Mouse (Mus musculus) myocyte (in vitro differentiated cells): ENCODE data around the gene Rnaset2b.
"Not testable (repeated sequence)": the region's sequence is repeated elsewhere in the genome, so short reads cannot be mapped to it uniquely, and the experiment has no call there.

Experiments used
- E2F4 ChIP-seq: IDR thresholded peaks from one replicate; pipeline ENCODE4 v1.6.1; 2011; ENCODE audit warnings: mild to moderate bottlenecking, control low read depth, moderate library complexity; ENCODE audit not compliant: insufficient read depth
- MYOD1 ChIP-seq, 3 experiments: IDR thresholded peaks; one replicate each; pipeline ENCODE4 v1.6.1; 2011; ENCODE audit warnings: control low read depth in 2 of 3, low read depth in 2 of 3, mild to moderate bottlenecking in 2 of 3, moderate library complexity in 1 of 3; ENCODE audit not compliant: insufficient read length in 2 of 3, control insufficient read depth in 1 of 3
- MYOG ChIP-seq, 3 experiments: IDR thresholded peaks; one replicate each; pipeline ENCODE4 v1.6.1; 2011; ENCODE audit warnings: control low read depth in 2 of 3, low read depth in 2 of 3, mild to moderate bottlenecking in 2 of 3; ENCODE audit not compliant: insufficient read length in 2 of 3, control insufficient read depth in 1 of 3, insufficient read depth in 1 of 3
- POLR2A ChIP-seq: IDR thresholded peaks from one replicate; pipeline ENCODE4 v1.6.1; 2011; ENCODE audit warnings: low read depth, mild to moderate bottlenecking, control low read depth, moderate library complexity; ENCODE audit not compliant: insufficient read length
- POLR2AphosphoS2 ChIP-seq: IDR thresholded peaks from one replicate; pipeline ENCODE4 v1.6.1; 2011; ENCODE audit warnings: low read depth, control low read depth; ENCODE audit not compliant: insufficient read length
- REST ChIP-seq: IDR thresholded peaks from one replicate; pipeline ENCODE4 v1.6.1; 2011; ENCODE audit warnings: mild to moderate bottlenecking, control low read depth, moderate library complexity; ENCODE audit not compliant: insufficient read depth, insufficient read length
- TCF12 ChIP-seq: IDR thresholded peaks from one replicate; pipeline ENCODE4 v1.6.1; 2011; ENCODE audit warnings: mild to moderate bottlenecking, control low read depth; ENCODE audit not compliant: poor library complexity, insufficient read depth, severe bottlenecking
- TCF3 ChIP-seq: IDR thresholded peaks from one replicate; pipeline ENCODE4 v1.6.1; 2011; ENCODE audit warnings: low read depth, control low read depth; ENCODE audit not compliant: insufficient read length
- USF1 ChIP-seq: IDR thresholded peaks from one replicate; pipeline ENCODE4 v1.6.1; 2011; ENCODE audit warnings: low read depth, mild to moderate bottlenecking, control low read depth, moderate library complexity

- TF ChIP-seq POLR2A; MYOG (IDR thresholded peaks at IDR 0.05; ENCODE audit: control insufficient read depth in 1 of 3, insufficient read depth in 1 of 3, insufficient read length in 2 of 3, low read depth in 2 of 3); USF1; POLR2AphosphoS2; MYOD1 (IDR thresholded peaks at IDR 0.05; ENCODE audit: control insufficient read depth in 1 of 3, insufficient read length in 2 of 3, low read depth in 2 of 3); TCF3; TCF12; REST; E2F4: not testable (repeated sequence)
Observed at GRCm38 (mm10) chr17:7001790-7002585, 31.6 kb downstream of the Rnaset2b start.
